ENCODE assay signal across 19 mouse cellular contexts in genomic region chr14:45385596-45385995, GRCm38 (mm10).
"Had no signal": no experiment of that assay in that cellular context is flagged by ENCODE, and none has a peak within 500 bp of the region (broad histone marks: within the 10 kb centered on the region; RNA-seq: fewer than 3 reads in every experiment).

No protein-coding gene starts in this region.

- H3K9ac ChIP-seq: limb, embryonic 13.5 days; liver, embryonic 15.5 days had no signal

- H3K4me3 ChIP-seq: limb, embryonic 10.5 days; limb, embryonic 13.5 days; liver, embryonic 15.5 days had no signal

- H3K9me3 ChIP-seq: limb, embryonic 10.5 days; limb, embryonic 13.5 days; liver, embryonic 15.5 days had no signal

- ATAC-seq: intestine, embryonic 16.5 days had no signal

- H3K27ac ChIP-seq: limb, embryonic 10.5 days; limb, embryonic 13.5 days; liver, embryonic 15.5 days; stomach, postnatal 0 days had no signal

- H3K27me3 ChIP-seq: limb, embryonic 13.5 days; liver, embryonic 15.5 days had no signal

- DNase-seq: kidney, adult 18-20 months; kidney, adult 9 months; kidney, postnatal 14 days; kidney, postnatal 4 days; liver; lung, adult 2 months; lung, postnatal 14 days; lung, postnatal 4 days; midbrain, embryonic 14.5 days; right cerebral cortex, adult 18-20 months; right cerebral cortex, postnatal 14 days; right cerebral cortex, postnatal 4 days; thymus, postnatal 36 days had no signal

- H3K4me2 ChIP-seq: limb, embryonic 13.5 days; liver, embryonic 15.5 days; midbrain, embryonic 11.5 days had no signal
